Mouse (Mus musculus) left cerebral cortex, postnatal 14 days (tissue): Measurements from ENCODE around the gene Kdm4b. TPM values are rescaled to one million over a fixed set of nuclear protein-coding genes. Genes with fewer than 3 reads are reported as not detected.

ENCODE experiments used
- DNase-seq, 2 experiments: peaks; one replicate each; pipeline ENCODE4 v3.0.0; 2021 to 2022; ENCODE audit warnings: low spot score in 2 of 2, mixed read lengths in 1 of 2
- intact Hi-C: fragments of 180-260 bp; cut with DNase I; formaldehyde crosslinking; loops from one replicate; pipeline ENCODE4 v1.15.1; 2025
- total RNA-seq, 2 experiments: library from RNA; stranded (reverse); gene quantifications; 2 replicates each; pipeline ENCODE4 v1.2.3; 2021

The Kdm4b gene
- total RNA-seq, 2 experiments from 2014 or later: 75.0 to 87.7 TPM

GRCm38 (mm10) chr17:56373136-56374034, 47.5 kb downstream of the Kdm4b start:
- no peak for DNase-seq
- intact Hi-C loops: no loop called here

GRCm38 (mm10) chr17:56374851-56375250, 49.0 kb downstream of the Kdm4b start:
- no peak for DNase-seq
- intact Hi-C loops: no loop called here

GRCm38 (mm10) chr17:56379281-56379834, 53.5 kb downstream of the Kdm4b start:
- intact Hi-C loops: no loop called here
- no peak for DNase-seq

- DNase-seq: peak in 1 of 2 experiments; percentile 32
- intact Hi-C loops: no loop called here
Measured at GRCm38 (mm10) chr17:56380286-56380685, 54.4 kb downstream of the Kdm4b start.

- intact Hi-C loops: no loop called here
- DNase-seq: no peak
Measured at GRCm38 (mm10) chr17:56381183-56381582, 55.3 kb downstream of the Kdm4b start.

GRCm38 (mm10) chr17:56382997-56383396, 57.1 kb downstream of the Kdm4b start:
- peak in 1 of 2 experiments; percentile 58 for DNase-seq
- intact Hi-C loops: no loop called here

GRCm38 (mm10) chr17:56384903-56385302, 59.0 kb downstream of the Kdm4b start:
- DNase-seq: no peak
- intact Hi-C loops: no loop called here

GRCm38 (mm10) chr17:56387612-56388011, 61.8 kb downstream of the Kdm4b start:
- DNase-seq: no peak

GRCm38 (mm10) chr17:56393238-56393637, 67.4 kb downstream of the Kdm4b start:
- peak in 1 of 2 experiments; percentile 66 for DNase-seq
- intact Hi-C loops: no loop called here

More at GRCm38 (mm10) chr17:56387612-56388011, 61.8 kb downstream of the Kdm4b start:
- intact Hi-C loops: no loop called here

GRCm38 (mm10) chr17:56393889-56394288, 68.0 kb downstream of the Kdm4b start:
- intact Hi-C loops: no loop called here
- no peak for DNase-seq

- DNase-seq: no peak
- intact Hi-C loops: no loop called here
Measured at GRCm38 (mm10) chr17:56396051-56396450, 70.2 kb downstream of the Kdm4b start.

GRCm38 (mm10) chr17:56400221-56400620, 74.4 kb downstream of the Kdm4b start:
- intact Hi-C loops: loop anchor here (5.0 kb wide), 1 partner anchor 43 kb away; no protein-coding TSS in a partner anchor
- no peak for DNase-seq

- no peak for DNase-seq
- intact Hi-C loops: loop anchor here (5.0 kb wide), 1 partner anchor 44 kb away; no protein-coding TSS in a partner anchor
Measured at GRCm38 (mm10) chr17:56401051-56401521, 75.2 kb downstream of the Kdm4b start.

- no peak for DNase-seq
- intact Hi-C loops: no loop called here
Measured at GRCm38 (mm10) chr17:56405341-56405740, 79.5 kb downstream of the Kdm4b start.

- intact Hi-C loops: no loop called here
- no peak for DNase-seq
Measured at GRCm38 (mm10) chr17:56405856-56406840, 80.3 kb downstream of the Kdm4b start.

- no peak for DNase-seq
- intact Hi-C loops: no loop called here
Measured at GRCm38 (mm10) chr17:56406878-56407277, 81.0 kb downstream of the Kdm4b start.

GRCm38 (mm10) chr17:56407379-56407778, 81.5 kb downstream of the Kdm4b start:
- intact Hi-C loops: no loop called here
- DNase-seq: no peak

GRCm38 (mm10) chr17:56408965-56409625, 83.2 kb downstream of the Kdm4b start:
- DNase-seq: peak; percentile 38 to 49
- intact Hi-C loops: no loop called here

- DNase-seq: no peak
- intact Hi-C loops: no loop called here
Measured at GRCm38 (mm10) chr17:56409759-56410158, 83.9 kb downstream of the Kdm4b start.
